Mouse (Mus musculus) kidney, adult 10 weeks (tissue): ENCODE measurements around the gene Vmn1r70. TPM values are rescaled to one million over a fixed set of nuclear protein-coding genes. Genes with fewer than 3 reads are reported as not detected.

Source experiments
- polyA plus RNA-seq: library from polyadenylated mRNA; stranded (reverse); fragments of 350-450 nt; fragmentation: Illumina TruSeq; extraction: RNeasy Lipid Tissue Mini Kit (QIAGEN cat#74804); gene quantifications from one replicate; pipeline ENCODE4 v1.2.3, GENCODE M21; 2014; ENCODE audit warnings: low read depth, low replicate concordance

Gene Vmn1r70
- not detected for polyA plus RNA-seq

DNA sequence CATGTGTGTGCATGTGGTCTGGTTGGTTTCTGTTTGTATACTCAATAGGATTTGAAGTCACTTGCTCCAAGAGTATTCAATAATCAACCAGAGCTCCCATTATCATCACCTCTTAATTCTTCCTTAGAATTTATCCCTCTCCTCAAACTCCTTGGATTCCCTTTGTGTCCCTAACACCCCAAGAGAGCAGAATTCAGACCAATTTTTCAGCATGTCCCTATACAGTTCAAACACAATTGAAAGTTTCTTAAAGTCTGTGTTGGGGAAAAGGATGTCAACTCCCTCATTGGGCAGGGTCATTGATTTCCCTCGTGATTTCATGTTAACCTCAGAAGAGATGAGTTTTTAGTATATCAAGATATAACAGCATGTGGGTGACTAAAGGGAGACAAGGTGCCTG lies at the start of gene Vmn1r70:
Gene Vmn1r70, plus strand, starts transcription at position 301 of the 400 bp plus-strand sequence.

DNA sequence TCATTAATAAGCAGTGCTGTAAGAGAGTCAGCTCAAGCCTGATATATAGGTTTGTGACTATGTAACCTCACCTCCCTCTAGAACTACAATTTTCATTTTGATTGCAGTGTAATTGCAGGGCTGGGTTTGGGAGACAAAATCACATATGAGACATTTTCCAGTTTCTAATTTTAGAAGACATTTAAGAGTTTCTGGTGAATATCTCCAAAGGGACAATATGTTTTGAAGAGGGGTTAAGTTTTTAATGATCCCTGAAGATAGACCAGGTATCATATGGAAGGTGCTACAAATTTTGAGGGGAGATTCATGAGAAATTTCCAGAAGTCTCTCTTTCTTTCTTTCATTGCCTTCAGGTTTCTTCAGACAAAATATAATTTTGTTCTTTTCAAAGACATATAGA lies 17.8 kb upstream of the Vmn1r70 start, which contains the start of gene Vmn1r69:
Gene Vmn1r69, minus strand, starts transcription at position 101 of the 400 bp plus-strand sequence.

Other genes starting within 250 kb of the Vmn1r70 start
- gene Vmn1r67, start 188.2 kb upstream of the Vmn1r70 start, polyA plus RNA-seq = not detected
- 2.5 TPM for gene Zik1, start 136.1 kb upstream of the Vmn1r70 start, polyA plus RNA-seq
- gene Vmn1r68, start 73.0 kb upstream of the Vmn1r70 start, polyA plus RNA-seq = not detected
- not detected for gene Vmn1r69, start 17.9 kb upstream of the Vmn1r70 start, polyA plus RNA-seq
- gene Nlrp4b, start 56.3 kb downstream of the Vmn1r70 start, polyA plus RNA-seq = not detected
- not detected for gene Vmn1r71, start 122.8 kb downstream of the Vmn1r70 start, polyA plus RNA-seq